Mouse (Mus musculus) left cerebral cortex, postnatal 36 days (tissue): ENCODE data around the gene Gcc2. TPM values are rescaled to one million over a fixed set of nuclear protein-coding genes. Genes with fewer than 3 reads are reported as not detected.
"Not testable (repeated sequence)": the region's sequence is repeated elsewhere in the genome, so short reads cannot be mapped to it uniquely, and the experiment has no call there.

Source experiments
- DNase-seq, 2 experiments: peaks; one replicate each; pipeline ENCODE4 v3.0.0; 2021 to 2022; ENCODE audit warnings: low spot score in 2 of 2, mixed read lengths in 1 of 2
- intact Hi-C: fragments of 180-260 bp; cut with DNase I; formaldehyde crosslinking; loops from one replicate; pipeline ENCODE4 v1.15.1; 2025
- total RNA-seq, 2 experiments: library from RNA; stranded (reverse); gene quantifications; 2 replicates each; pipeline ENCODE4 v1.2.3; 2021

Gcc2 gene
- 10 to 100 TPM; 90.7 to 98.7 TPM for total RNA-seq

DNA sequence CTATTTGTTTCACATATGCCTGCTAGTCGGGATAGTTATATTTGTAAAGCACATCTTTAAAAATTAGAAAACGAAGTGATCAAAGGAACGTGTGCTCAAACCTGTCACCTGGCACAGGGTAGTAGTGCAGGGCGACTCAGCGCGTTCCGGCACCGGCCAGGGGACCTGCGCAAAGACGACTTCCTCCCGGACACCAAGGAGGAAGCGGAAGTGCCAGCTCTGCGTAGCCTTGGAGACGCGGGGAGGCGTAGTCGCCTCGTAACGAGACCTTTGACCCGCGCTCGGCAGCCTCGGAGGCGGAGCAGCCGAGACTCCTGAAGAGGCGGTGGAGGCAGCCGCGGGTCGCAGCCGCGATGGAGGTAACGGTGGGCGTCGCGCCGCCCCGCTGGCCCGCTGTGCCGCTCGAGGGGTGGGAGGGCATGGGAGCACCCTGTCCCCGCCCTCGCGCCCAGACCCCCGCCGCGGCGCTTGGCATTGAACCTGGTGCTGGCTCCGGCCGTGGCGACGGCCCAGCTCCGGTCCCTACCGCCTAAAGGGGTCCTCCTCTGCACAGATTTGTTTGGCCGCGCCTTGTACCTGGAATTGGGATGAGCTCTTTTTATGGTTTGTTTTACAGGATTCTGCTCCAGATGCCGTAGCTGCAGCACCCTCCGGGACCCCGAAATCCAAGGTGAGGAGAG lies at the start of gene Gcc2:
Gene Gcc2 (plus strand): TSS at position 285 of the 680 bp plus-strand sequence.
- peak; percentile 91 to 94 for DNase-seq
- intact Hi-C loops = loop anchor here (10.0 kb wide), 1 partner anchor 511 kb away; no protein-coding TSS in a partner anchor

DNA sequence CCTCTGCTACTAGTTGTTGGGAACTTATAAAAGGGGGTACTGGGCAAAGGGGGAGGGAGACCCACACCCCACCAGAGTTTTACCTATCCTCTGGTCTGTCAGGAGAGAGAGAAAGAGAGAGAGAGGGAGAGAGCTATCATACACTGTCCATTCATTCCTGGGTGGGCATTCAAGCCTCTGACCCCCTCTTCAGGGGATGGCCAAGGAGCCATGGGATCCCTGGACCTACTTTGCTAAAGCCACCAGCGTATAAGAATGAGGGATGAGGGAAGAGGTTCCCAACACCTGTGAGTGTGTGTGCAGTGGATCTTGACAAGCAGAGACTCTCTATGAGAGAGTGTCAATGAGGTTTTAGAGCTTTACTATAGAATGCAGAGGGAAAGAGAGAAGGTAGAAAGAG lies 49.3 kb upstream of the Gcc2 start:
- no peak for DNase-seq
- intact Hi-C loops = no loop called here

DNA sequence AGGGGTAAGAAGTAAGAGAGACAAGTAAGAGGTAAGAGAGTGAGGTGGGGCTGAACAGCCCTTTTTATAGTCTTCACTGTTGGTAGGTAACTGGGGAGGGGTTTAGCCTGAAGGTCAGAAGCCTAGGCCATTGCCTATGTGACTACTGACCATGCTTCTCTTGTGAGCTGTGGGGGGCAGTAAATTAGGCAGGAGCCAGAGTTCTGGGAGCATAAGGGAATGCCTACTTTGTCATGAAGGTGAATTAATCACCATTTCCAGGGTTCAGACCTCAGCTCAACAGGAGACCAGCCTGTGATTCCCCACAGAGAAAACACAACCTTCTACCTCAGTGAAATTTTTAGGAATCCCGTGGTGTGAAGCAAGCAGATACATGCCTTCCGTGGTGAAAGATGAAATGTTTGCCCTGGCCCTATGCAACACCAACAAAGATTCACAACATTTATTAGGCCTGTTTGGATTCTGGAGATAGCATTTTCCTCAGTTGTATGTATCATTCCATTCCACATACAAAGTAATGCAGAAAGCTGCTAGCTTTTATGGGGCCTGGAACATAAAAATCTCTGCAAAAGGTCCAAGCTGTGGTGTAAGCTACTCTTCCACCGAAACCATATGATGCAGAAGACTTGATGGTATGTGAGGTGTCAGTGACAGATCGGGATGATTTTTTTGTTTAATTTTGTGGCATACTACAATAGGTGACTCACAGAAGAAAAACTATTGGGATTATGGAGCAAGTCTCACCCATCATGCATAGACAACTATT lies 48.5 kb upstream of the Gcc2 start:
- no peak for DNase-seq
- intact Hi-C loops = no loop called here

DNA sequence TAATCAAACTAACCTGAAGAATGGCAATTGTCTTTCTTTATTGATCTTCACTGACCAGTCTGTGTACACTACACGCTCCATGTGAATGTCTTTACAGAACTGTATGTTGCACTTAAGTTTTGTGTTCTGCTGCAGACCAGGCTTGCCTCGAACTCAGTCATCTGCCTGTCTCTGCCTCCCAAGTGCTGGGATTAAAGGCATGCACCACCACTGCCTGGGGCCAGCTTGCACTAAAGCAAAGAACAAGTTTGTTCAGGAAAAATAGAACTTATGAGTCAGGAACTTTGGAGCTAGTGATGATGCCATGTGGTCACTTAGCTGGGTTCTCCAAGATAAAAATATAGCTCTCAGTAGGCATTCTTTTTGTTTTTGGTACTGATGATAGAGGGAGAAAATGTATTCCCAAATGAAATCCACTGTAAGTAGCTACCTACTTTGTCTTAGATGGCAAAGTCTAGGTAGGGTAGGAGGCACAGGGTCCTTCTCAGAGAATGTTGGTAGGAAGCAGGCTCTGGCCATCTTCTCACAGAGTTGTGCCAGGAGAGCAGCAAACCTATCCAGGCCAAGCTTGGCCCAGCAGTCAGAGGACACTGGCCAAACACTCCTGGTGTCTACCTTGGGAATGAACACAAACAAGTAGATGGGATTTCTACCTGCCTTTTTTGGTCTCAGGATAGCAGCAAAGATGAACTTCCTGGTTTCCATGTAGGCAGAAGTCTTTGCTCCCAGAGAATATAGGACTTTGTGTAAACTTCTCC lies 45.4 kb upstream of the Gcc2 start:
- intact Hi-C loops = no loop called here
- no peak for DNase-seq

DNA sequence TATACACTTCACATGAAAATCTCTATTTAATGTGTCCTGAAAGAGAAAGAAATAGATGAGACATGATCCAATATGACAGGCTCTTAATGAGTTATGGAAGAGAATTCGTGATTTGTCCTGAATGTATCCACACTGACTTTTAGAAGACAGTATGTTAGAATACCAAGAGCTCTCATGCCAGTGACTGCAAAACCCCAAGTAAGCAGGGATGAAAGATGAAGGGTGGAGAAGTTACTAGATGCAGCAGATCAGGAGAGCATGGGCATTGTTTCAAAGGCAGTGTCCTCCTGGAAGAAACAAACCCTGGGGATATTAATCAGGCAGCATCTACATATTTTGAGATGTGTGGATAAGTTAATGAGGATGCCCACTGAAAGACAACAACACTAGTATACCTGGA lies 44.8 kb upstream of the Gcc2 start:
- intact Hi-C loops = no loop called here
- DNase-seq = no peak

DNA sequence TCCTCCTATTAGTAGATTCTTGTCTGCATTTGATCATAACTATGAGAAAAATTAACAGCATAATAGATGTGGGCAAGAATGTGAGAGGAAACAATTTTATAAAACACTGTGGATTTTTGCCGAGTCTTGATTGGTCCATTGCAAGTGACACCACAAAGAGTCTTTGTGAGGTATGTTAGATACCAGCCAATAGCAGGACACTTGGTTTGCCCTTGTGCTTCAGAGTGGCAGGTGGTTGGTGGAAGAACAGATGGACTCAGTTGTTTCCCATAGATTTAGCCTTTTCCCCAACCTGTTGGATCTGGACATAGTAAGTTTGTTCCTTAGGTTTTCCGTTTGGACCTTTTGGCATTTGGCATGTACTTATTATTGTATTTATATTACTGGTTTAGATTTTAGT lies 44.1 kb upstream of the Gcc2 start:
- DNase-seq = no peak
- intact Hi-C loops = no loop called here

DNA sequence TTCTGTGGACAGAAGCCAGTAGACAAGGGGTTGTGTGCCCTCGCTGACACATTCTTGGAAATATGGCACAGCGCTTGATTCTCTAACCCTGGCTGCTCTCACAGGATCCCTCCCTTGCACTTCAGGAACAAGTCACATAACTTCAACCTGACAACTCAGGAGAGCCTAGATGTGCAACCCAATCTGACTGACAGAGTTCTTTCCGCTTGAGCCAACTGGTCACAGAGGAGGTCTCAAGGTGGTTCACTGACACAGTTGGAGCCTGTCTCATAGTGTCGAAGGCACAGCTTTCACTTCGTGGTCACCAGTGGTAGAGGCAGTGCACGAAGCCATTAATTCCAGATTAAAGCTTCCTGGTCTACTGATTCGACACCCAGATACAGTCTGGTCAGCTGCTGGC lies 43.1 kb upstream of the Gcc2 start:
- intact Hi-C loops = loop anchor here (1.0 kb wide), 1 partner anchor 771 kb away; no protein-coding TSS in a partner anchor

DNA sequence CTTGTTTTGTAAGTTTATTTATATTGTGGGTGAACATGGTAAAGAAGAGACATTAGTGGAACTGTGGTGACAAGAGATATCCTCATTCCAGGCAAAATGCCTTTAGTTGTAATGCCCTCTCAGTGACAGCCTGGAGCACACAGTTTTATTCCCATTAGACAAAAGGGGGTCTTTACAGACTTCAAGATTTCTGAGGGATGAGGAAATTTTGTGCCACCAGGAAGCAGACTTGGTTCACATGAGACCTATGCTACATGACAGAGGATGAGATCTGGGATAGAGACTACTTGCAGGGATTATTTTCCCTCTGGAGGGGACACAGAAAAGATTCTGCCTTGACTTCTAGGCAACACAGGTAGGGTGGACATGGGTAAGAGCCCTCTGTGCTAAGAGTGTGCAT lies 40.8 kb upstream of the Gcc2 start:
- intact Hi-C loops = no loop called here

More for the DNA sequence above, 43.1 kb upstream of the Gcc2 start:
- no peak for DNase-seq

DNA sequence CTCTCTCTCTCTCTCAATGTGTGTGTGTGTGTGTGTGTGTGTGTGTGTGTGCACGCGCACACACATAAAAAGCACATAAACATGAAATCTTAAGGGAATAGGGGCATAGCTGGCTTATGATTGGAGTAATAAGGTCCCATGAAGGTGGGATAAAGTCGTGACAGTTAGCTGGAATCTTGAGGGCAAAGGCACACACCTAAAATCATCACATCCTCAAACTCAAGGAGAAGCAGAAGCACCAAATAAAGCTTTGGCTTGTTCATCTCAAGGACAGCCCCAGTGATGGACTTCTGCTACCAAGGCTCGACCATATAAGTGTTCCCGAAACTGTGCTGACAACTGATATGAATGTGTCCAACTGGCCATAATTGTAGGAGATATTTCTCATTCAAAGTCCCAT lies 40.4 kb upstream of the Gcc2 start:
- DNase-seq = no peak
- intact Hi-C loops = loop anchor here (1.0 kb wide), 1 partner anchor 770 kb away; no protein-coding TSS in a partner anchor

More for the DNA sequence above, 40.8 kb upstream of the Gcc2 start:
- DNase-seq = no peak

DNA sequence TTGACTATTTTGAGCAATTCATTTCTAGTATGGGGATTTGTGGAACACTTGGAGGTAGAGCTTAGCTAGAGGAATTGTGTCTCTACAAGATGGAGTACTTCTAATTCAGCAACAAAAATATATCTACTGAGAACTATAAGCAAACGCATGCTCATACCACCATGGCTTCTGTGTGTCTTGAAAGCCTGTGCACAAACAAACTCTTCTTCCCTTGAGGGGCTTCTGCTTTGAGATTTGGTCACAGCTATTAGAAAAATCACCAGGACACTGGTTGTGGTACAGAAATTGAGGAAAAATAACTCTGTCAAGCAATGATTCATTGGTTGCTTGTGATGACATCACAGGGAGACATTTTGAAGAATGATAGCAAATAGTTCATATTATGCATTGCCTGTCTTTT lies 39.9 kb upstream of the Gcc2 start:
- intact Hi-C loops = loop anchor here (1.0 kb wide), 1 partner anchor 770 kb away; no protein-coding TSS in a partner anchor
- no peak for DNase-seq

DNA sequence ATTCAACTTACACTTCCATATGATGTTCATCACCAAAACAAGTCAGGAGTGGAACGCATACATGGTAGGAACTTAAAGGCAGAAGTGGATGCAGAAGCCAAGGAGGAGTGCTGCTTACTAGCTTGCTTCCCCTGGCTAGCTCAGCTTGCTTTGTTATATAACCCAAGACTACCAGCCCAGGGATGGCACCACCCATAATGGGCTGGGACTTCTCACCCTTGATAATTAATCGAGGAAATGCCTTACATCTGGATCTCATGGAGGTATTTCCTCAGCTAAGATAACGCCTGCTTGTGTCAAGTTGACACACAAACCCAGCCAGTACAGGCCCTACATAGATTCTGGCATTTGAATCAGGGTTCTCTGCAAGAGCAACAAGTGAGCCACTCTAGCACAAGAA lies 37.9 kb upstream of the Gcc2 start:
- no peak for DNase-seq
- intact Hi-C loops = no loop called here

DNA sequence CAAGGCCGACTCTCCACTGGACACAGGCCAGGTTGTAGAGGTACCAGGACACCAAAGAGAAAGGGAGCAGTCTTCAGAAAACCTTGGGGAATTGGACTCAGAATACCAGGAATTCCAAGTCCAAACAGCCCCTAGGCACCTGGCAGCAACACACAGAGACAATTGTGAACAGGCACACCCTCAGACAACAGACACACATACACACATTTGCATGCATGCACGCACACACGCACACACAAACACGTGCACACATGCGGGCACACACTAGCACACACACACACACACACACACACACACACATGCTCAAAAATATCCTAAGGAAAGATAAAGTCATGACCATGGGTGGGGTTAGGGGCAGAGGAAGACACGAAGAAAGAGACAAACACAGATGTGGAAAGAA lies 34.6 kb upstream of the Gcc2 start:
- DNase-seq = no peak
- intact Hi-C loops = no loop called here

DNA sequence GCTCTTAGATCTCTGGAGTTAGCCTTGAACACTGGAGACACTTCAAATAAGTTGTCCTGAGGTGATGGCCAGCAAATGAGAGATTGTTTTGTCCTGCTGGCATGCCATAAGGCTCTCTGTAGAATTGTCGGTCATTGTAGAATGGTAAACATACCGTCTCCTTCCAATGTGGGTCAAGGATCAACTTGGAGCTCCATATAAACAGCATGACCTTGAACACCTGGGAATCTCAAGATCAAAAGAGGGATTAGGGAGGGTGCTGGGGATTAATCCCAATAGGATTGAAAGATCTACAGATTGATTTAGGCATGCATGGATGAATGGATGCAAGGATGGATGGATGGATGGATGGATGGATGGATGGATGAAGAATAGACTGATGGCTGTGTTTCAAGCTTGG lies 33.7 kb upstream of the Gcc2 start:
- DNase-seq = not testable (repeated sequence)

DNA sequence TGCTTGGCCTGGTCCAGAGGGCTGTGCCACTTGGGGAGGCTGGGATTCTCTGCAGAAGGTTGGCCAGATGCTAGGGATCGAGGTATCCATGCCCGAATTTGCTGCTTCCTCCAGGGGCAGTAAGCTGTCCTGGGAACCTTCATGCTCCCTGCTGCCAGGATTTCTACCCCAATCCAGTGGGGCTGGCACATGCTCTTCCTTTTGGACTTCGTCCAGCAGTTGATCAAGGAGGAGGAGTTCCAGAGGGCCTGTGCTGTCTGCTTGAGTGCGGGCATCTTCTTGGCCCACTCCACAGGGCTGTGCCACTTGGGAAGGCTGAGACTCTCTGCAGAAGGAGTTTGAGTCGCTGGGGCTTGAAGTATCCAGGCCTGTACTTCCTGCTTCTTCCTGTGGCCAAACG lies 32.1 kb upstream of the Gcc2 start:
- intact Hi-C loops, DNase-seq: not testable (repeated sequence)

More for the DNA sequence above, 33.7 kb upstream of the Gcc2 start:
- intact Hi-C loops = not testable (repeated sequence)

DNA sequence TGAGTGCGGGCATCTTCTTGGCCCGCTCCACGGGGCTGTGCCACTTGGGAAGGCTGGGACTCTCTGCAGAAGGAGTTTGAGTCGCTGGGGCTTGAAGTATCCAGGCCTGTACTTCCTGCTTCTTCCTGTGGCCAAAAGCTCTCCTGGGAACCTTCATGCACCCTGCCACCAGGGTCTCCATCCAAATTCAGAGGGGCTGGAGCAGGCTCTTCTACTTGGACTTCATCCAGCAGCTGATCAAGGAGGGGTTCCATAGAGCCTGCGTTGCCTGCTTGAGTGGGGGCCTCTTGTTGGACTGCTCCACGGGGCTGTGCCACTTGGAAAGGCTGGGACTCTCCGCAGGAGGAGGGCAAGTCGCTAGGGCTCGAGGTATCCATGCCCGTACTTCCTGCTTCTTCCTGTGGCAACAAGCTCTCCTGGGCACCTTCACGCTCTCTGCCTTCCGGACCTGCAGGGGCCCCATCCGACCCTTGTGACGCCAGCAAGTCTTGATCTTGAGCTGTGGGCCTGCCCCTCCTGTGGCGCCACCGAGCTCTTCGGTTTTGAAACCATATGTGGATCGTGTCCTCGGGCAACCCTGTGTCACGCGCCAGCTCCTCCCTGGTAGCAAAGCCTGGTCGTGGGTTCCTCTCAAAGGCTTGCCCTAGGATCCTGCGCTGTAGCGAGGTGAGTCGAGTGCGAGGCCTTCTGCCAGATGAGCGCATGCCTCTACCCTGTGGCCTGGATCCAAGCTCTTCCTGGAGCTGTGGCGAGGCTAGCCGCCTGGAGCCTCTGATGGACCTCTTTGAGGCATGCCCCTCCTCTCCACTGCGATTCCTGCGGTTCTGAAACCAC lies 31.1 kb upstream of the Gcc2 start:
- intact Hi-C loops = not testable (repeated sequence)

DNA sequence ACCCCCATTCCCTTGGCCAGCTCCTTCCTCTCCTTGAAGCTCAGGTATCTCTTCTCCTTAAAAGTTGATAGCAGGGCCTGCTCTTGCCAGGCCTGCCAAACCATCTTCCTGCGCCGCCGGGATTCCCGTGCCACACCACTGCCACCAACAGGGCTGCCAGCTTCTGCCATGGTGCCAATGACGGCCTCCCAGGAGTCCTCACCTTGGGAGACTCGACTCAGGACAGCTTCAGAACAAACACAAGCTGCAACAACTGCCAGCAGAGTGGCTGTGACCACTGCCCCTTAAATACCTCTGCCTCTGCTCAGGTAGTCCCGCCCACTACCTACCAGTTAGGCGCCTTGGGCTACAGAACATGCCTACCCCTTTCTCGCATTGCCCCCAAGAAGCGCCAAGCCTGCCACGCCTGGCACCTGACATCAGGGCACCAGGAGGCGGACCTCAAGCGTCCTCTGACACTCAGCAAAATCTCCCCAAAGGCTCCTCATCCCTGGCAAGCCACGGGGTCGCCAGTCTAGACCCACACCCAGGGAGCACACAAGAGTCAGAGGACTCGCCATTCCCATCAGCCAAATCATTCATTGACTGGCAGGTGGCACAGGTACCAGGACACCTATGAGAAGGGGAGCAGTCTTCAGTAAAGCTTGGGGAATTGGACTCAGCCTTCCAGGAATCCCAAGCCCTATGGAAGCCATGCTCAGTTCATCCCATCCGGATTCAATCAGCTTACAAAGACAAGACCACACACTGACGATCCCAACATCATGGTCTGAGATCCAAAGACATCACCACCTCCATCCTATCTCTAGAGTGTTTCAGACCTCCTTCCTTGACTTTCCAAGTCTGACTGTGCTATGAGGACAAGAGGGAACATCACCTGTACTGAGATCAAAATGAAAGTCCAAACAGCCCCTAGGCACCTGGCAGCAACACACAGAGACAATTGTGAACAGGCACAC lies 30.2 kb upstream of the Gcc2 start, which contains the start of gene AW822073:
Gene AW822073 (minus strand): TSS at position 104 of the 959 bp plus-strand sequence.
- intact Hi-C loops, DNase-seq: not testable (repeated sequence)

More for the DNA sequence above, 31.1 kb upstream of the Gcc2 start:
- DNase-seq = peak; percentile 60 to 61

DNA sequence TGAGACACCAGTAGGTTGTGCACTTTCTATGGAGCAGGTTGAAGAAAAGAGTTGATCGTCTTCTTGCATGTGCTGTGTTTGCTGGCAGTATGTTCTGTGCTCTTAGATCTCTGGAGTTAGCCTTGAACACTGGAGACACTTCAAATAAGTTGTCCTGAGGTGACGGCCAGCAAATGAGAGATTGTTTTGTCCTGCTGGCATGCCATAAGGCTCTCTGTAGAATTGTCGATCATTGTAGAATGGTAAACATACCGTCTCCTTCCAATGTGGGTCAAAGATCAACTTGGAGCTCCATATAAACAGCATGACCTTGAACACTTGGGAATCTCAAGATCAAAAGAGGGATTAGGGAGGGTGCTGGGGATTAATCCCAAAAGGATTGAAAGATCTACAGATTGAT lies 28.9 kb upstream of the Gcc2 start:
- DNase-seq, intact Hi-C loops: not testable (repeated sequence)

DNA sequence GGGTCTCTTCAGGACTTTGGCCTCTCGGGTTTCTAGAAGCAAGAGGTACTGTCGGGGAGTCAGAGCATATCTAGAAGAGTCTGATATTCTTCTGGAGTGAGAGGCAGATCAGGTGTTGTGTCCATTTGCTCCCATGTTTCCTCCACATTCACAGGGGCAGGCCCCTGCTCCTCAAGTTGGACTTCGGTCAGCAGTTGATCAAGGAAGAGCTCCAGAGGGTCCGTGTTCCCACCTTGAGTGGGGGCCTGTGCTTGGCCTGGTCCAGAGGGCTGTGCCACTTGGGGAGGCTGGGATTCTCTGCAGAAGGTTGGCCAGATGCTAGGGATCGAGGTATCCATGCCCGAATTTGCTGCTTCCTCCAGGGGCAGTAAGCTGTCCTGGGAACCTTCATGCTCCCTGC lies 27.5 kb upstream of the Gcc2 start:
- DNase-seq, intact Hi-C loops: not testable (repeated sequence)
